Mouse (Mus musculus): Measurements from ENCODE around the gene Ddah2.

DNA sequence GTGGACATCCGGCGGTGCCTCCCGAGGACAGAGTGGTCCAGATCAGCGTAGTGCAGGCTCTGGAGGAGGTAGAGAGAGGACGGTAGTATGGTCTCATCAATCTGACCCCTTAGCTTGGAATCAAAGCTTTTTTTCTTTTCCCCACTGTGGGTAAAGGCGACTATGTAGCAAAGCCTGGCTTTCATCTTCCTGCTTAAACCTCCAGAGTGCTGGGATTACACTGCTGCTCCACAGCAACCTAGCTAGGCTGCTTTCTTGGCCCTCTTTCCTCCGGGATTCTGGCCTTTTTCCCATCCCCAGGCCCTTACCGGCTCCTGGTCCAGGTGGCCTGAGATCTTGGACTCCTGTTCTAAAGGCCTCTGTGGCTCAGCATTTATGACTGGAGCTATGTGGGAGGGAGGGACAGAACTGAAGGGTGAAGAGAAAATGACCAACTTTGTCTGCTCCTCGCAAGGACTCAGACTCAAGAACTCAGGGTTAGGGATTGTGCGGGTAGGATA lies 5.6 kb downstream of the Ddah2 start:
- no peak for TF ChIP-seq CTCF (IDR thresholded peaks at IDR 0.05; ENCODE audit: low read depth)
- TF ChIP-seq EP300 (IDR thresholded peaks at IDR 0.05; ENCODE audit: low read depth) = no peak

All from heart, postnatal 0 days (tissue).